Mouse (Mus musculus): Measurements from ENCODE around the gene Sirt2. TPM values are rescaled to one million over a fixed set of nuclear protein-coding genes. Genes with fewer than 3 reads are reported as not detected.

Sirt2 gene
- polyA plus RNA-seq, 1 experiment from 2014 or later, result 104 TPM

- H3K27ac ChIP-seq (replicated peaks; ENCODE audit: low read depth, low read length), result no peak overlapping the region
- H3K4me1 ChIP-seq (ENCODE audit: control insufficient read depth, insufficient read depth, low read length), result no peaks in the 10 kb centered on the region
- no peak overlapping the region for H3K4me3 ChIP-seq (replicated peaks; ENCODE audit: low read depth, low read length)
- ATAC-seq (ENCODE audit: low FRiP score, low TSS enrichment) (no peak), DNase-seq (no peak)
- no peaks in the 10 kb centered on the region for H3K36me3 ChIP-seq (ENCODE audit: control insufficient read depth, insufficient read depth, low read length)
- H3K9ac ChIP-seq (replicated peaks; ENCODE audit: low read length), result no peak overlapping the region
- H3K9me3 ChIP-seq (ENCODE audit: control insufficient read depth, low read length), result no peaks in the 10 kb centered on the region
- H3K4me2 ChIP-seq (ENCODE audit: low read length), result no peak overlapping the region
- WGBS, result 86% methylated on average over 15 of the region's 15 CpGs
- H3K27me3 ChIP-seq (ENCODE audit: control insufficient read depth, insufficient read depth, low read length), result no peaks in the 10 kb centered on the region
These were observed 29.3 kb downstream of the Sirt2 start for GRCm38 (mm10) chr7:28795832-28796231.

GRCm38 (mm10) chr7:28796562-28796975, 30.0 kb downstream of the Sirt2 start:
- Histone ChIP-seq H3K4me3 (replicated peaks; ENCODE audit: low read depth, low read length) (0 out of 2 replicates have a peak overlapping the region, but pooled peaks have one; percentile 12), H3K27me3 (ENCODE audit: control insufficient read depth, insufficient read depth, low read length) (no peaks in the 10 kb centered on the region), H3K4me1 (ENCODE audit: control insufficient read depth, insufficient read depth, low read length) (no peaks in the 10 kb centered on the region), H3K27ac (replicated peaks; ENCODE audit: low read depth, low read length) (no peak overlapping the region), H3K9me3 (ENCODE audit: control insufficient read depth, low read length) (no peaks in the 10 kb centered on the region), H3K9ac (replicated peaks; ENCODE audit: low read length) (peak overlapping the region; percentile 14; the same call in 1 of the 2 replicates), H3K36me3 (ENCODE audit: control insufficient read depth, insufficient read depth, low read length) (no peaks in the 10 kb centered on the region), H3K4me2 (ENCODE audit: low read length) (peak overlapping the region; percentile 45)
- WGBS, result 14% methylated on average over 32 of the region's 32 CpGs
- ATAC-seq (ENCODE audit: low FRiP score, low TSS enrichment), result peak; percentile 64
- peak; percentile 84 for DNase-seq

- Histone ChIP-seq H3K36me3 (ENCODE audit: control insufficient read depth, insufficient read depth, low read length) (no peaks in the 10 kb centered on the region), H3K4me2 (ENCODE audit: low read length) (no peak overlapping the region), H3K4me3 (replicated peaks; ENCODE audit: low read depth, low read length) (no peak overlapping the region), H3K27me3 (ENCODE audit: control insufficient read depth, insufficient read depth, low read length) (no peaks in the 10 kb centered on the region), H3K9me3 (ENCODE audit: control insufficient read depth, low read length) (no peaks in the 10 kb centered on the region), H3K9ac (replicated peaks; ENCODE audit: low read length) (no peak overlapping the region), H3K27ac (replicated peaks; ENCODE audit: low read depth, low read length) (no peak overlapping the region), H3K4me1 (ENCODE audit: control insufficient read depth, insufficient read depth, low read length) (no peaks in the 10 kb centered on the region)
- no peak for ATAC-seq (ENCODE audit: low FRiP score, low TSS enrichment)
- WGBS, result 95% methylated on average over 9 of the region's 9 CpGs
- no peak for DNase-seq
These were observed 33.5 kb downstream of the Sirt2 start for GRCm38 (mm10) chr7:28799994-28800393.

- no peaks in the 10 kb centered on the region for H3K36me3 ChIP-seq (ENCODE audit: control insufficient read depth, insufficient read depth, low read length)
- H3K9ac ChIP-seq (replicated peaks; ENCODE audit: low read length), result no peak overlapping the region
- ATAC-seq (ENCODE audit: low FRiP score, low TSS enrichment) (no peak), DNase-seq (no peak)
- H3K4me3 ChIP-seq (replicated peaks; ENCODE audit: low read depth, low read length), result no peak overlapping the region
- no peak overlapping the region for H3K27ac ChIP-seq (replicated peaks; ENCODE audit: low read depth, low read length)
- H3K27me3 ChIP-seq (ENCODE audit: control insufficient read depth, insufficient read depth, low read length), result no peaks in the 10 kb centered on the region
- no peak overlapping the region for H3K4me2 ChIP-seq (ENCODE audit: low read length)
- WGBS, result 90% methylated on average over 3 of the region's 3 CpGs
- no peaks in the 10 kb centered on the region for H3K4me1 ChIP-seq (ENCODE audit: control insufficient read depth, insufficient read depth, low read length)
- no peaks in the 10 kb centered on the region for H3K9me3 ChIP-seq (ENCODE audit: control insufficient read depth, low read length)
These were observed 34.9 kb downstream of the Sirt2 start for GRCm38 (mm10) chr7:28801451-28801850.

GRCm38 (mm10) chr7:28801901-28802670, 35.6 kb downstream of the Sirt2 start:
- no peak for ATAC-seq (ENCODE audit: low FRiP score, low TSS enrichment)

GRCm38 (mm10) chr7:28802846-28803588, 36.5 kb downstream of the Sirt2 start:
- no peaks in the 10 kb centered on the region for H3K36me3 ChIP-seq (ENCODE audit: control insufficient read depth, insufficient read depth, low read length)
- H3K27ac ChIP-seq (replicated peaks; ENCODE audit: low read depth, low read length), result 0 out of 2 replicates have a peak overlapping the region, but pooled peaks have one; percentile 32
- no peak for DNase-seq
- ATAC-seq (ENCODE audit: low FRiP score, low TSS enrichment), result no peak
- 11% methylated on average over 10 of the region's 10 CpGs for WGBS
- no peaks in the 10 kb centered on the region for H3K9me3 ChIP-seq (ENCODE audit: control insufficient read depth, low read length)
- no peak overlapping the region for H3K4me2 ChIP-seq (ENCODE audit: low read length)
- H3K4me1 ChIP-seq (ENCODE audit: control insufficient read depth, insufficient read depth, low read length), result 0 out of 2 replicates have a peak, but pooled peaks cover 5% of the 10 kb centered on the region
- no peak overlapping the region; the same call in 1 of the 2 replicates for H3K9ac ChIP-seq (replicated peaks; ENCODE audit: low read length)
- H3K4me3 ChIP-seq (replicated peaks; ENCODE audit: low read depth, low read length), result no peak overlapping the region
- no peaks in the 10 kb centered on the region for H3K27me3 ChIP-seq (ENCODE audit: control insufficient read depth, insufficient read depth, low read length)

More at GRCm38 (mm10) chr7:28801901-28802670, 35.6 kb downstream of the Sirt2 start:
- no peak for DNase-seq
- Histone ChIP-seq H3K27me3 (ENCODE audit: control insufficient read depth, insufficient read depth, low read length) (no peaks in the 10 kb centered on the region), H3K36me3 (ENCODE audit: control insufficient read depth, insufficient read depth, low read length) (no peaks in the 10 kb centered on the region), H3K4me2 (ENCODE audit: low read length) (no peak overlapping the region), H3K9me3 (ENCODE audit: control insufficient read depth, low read length) (no peaks in the 10 kb centered on the region), H3K4me3 (replicated peaks; ENCODE audit: low read depth, low read length) (no peak overlapping the region), H3K4me1 (ENCODE audit: control insufficient read depth, insufficient read depth, low read length) (no peaks in the 10 kb centered on the region), H3K9ac (replicated peaks; ENCODE audit: low read length) (no peak overlapping the region; the same call in 1 of the 2 replicates), H3K27ac (replicated peaks; ENCODE audit: low read depth, low read length) (0 out of 2 replicates have a peak overlapping the region, but pooled peaks have one; percentile 32)
- 29% methylated on average over 10 of the region's 10 CpGs for WGBS

- Histone ChIP-seq H3K4me1 (ENCODE audit: control insufficient read depth, insufficient read depth, low read length) (0 out of 2 replicates have a peak, but pooled peaks cover 9% of the 10 kb centered on the region), H3K4me3 (replicated peaks; ENCODE audit: low read depth, low read length) (no peak overlapping the region), H3K9me3 (ENCODE audit: control insufficient read depth, low read length) (no peaks in the 10 kb centered on the region), H3K27me3 (ENCODE audit: control insufficient read depth, insufficient read depth, low read length) (no peaks in the 10 kb centered on the region), H3K9ac (replicated peaks; ENCODE audit: low read length) (no peak overlapping the region), H3K36me3 (ENCODE audit: control insufficient read depth, insufficient read depth, low read length) (no peaks in the 10 kb centered on the region), H3K27ac (replicated peaks; ENCODE audit: low read depth, low read length) (no peak overlapping the region), H3K4me2 (ENCODE audit: low read length) (no peak overlapping the region)
- no peak for DNase-seq
- WGBS, result 76% methylated on average over 4 of the region's 4 CpGs
- no peak for ATAC-seq (ENCODE audit: low FRiP score, low TSS enrichment)
These were observed 37.2 kb downstream of the Sirt2 start for GRCm38 (mm10) chr7:28803756-28804155.

GRCm38 (mm10) chr7:28806869-28807268, 40.3 kb downstream of the Sirt2 start:
- no peak for ATAC-seq (ENCODE audit: low FRiP score, low TSS enrichment)

More at GRCm38 (mm10) chr7:28806869-28807268, 40.3 kb downstream of the Sirt2 start:
- Histone ChIP-seq H3K36me3 (ENCODE audit: control insufficient read depth, insufficient read depth, low read length) (peaks cover 1% of the 10 kb centered on the region; the same call in 1 of the 2 replicates), H3K4me2 (ENCODE audit: low read length) (no peak overlapping the region), H3K27ac (replicated peaks; ENCODE audit: low read depth, low read length) (no peak overlapping the region), H3K9ac (replicated peaks; ENCODE audit: low read length) (no peak overlapping the region), H3K9me3 (ENCODE audit: control insufficient read depth, low read length) (no peaks in the 10 kb centered on the region), H3K4me3 (replicated peaks; ENCODE audit: low read depth, low read length) (no peak overlapping the region), H3K27me3 (ENCODE audit: control insufficient read depth, insufficient read depth, low read length) (no peaks in the 10 kb centered on the region), H3K4me1 (ENCODE audit: control insufficient read depth, insufficient read depth, low read length) (peaks cover 10% of the 10 kb centered on the region)
- DNase-seq, result no peak
- 83% methylated on average over 4 of the region's 4 CpGs for whole genome bisulfite sequencing
